Mouse (Mus musculus) spleen, postnatal 14 days (tissue): ENCODE results near the gene Cxcl16.
A peak's percentile ranks its signal among the peaks of the same experiment; 100 is the strongest.
"Not testable (repeated sequence)": the region's sequence is repeated elsewhere in the genome, so short reads cannot be mapped to it uniquely, and the experiment has no call there.

Experiments
- DNase-seq, 2 experiments: peaks; one replicate each; pipeline ENCODE4 v3.0.0; 2021 to 2022; ENCODE audit warnings: low spot score in 2 of 2

Cxcl16 gene

DNA sequence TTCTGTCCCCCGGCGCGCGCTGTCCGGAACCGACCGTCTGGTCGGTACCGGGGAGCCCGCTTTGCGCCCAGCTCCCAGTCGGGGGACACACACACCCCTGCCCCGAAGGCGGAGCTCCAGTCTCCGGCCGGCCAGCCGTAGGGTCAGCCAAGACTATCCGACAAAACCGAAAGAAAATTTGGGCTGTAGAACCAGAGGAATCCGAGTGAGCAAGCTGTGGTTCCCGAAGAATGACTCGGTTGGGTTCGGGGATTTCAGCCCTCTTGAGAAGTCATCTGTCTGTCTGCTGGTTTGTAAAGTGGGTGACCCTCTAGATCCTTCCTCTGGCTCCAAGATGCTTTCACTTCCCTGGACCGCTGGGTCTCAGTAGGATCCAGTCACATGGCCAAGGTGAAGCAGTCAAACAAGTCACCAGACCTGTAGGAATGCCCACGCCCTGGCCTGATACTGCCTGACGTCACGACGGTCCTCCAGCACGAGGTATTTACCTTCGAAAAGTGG is at the start of gene Cxcl16:
Gene Cxcl16, minus strand, starts transcription at position 384 of the 501 bp plus-strand sequence.
- no peak for DNase-seq

- no peak for DNase-seq
These were observed 47.3 kb upstream of the Cxcl16 start for GRCm38 (mm10) chr11:70506962-70507515.

DNA sequence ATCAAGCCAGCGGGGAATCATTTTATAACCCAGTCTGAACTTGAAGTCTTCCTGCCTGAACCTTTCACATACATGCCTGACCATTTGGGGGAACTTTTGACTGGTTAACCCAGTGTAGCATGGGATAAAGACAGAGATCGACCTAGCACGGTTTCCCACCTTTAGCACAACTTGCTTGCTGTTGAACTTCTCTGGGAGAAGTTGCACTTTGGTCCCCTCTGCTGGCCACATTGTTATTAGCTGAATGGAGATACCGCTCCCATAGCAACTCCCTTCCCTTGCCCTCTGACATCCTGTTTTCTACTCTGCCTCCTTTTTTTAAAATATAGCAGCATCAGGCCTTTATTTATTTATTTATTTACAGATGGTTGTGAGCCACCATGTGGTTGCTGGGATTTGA is 46.6 kb upstream of the Cxcl16 start:
- DNase-seq, result peak; percentile 47 to 67

GRCm38 (mm10) chr11:70504970-70505369 is 45.2 kb upstream of the Cxcl16 start, which contains the start of gene Tm4sf5:
Gene Tm4sf5 (plus strand): TSS chr11:70505244.
- DNase-seq, result no peak

DNA sequence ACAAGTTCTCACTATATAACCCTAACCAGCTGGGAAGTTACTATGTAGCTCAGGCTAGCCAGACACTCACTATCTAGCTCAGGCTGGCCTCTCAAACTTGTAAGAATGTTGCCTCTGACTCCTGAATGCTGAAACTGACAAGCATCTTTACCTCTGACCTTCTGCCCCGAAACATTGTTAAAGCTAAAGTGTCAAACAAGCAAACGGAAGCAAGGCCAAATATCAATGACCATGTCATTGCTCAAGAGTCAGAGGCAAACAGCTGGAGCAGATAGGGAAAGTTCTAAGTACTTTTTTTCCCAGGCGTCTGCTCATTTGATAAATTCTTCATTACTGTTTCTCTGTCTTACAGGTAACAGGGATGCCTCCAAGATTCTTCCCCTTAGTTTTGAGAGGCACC is 42.2 kb upstream of the Cxcl16 start:
- no peak for DNase-seq

DNA sequence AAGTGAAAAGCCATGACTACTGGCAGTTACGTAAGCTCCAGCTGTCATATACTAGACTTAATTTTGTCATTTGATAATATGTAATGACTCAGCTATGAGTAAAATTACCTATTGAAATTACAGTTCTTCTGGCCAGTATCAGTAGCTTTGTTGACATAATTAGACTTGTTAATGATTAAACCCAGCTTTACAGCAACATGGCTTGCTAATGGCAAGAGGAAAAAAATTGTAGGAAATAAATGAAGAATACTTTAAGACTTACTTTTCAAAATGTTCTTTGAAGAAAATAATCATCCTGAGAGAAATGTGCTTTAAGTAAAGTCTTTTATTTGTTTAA is 40.7 kb upstream of the Cxcl16 start:
- DNase-seq, result no peak

GRCm38 (mm10) chr11:70499566-70500475 is 40.0 kb upstream of the Cxcl16 start:
- DNase-seq, result no peak

DNA sequence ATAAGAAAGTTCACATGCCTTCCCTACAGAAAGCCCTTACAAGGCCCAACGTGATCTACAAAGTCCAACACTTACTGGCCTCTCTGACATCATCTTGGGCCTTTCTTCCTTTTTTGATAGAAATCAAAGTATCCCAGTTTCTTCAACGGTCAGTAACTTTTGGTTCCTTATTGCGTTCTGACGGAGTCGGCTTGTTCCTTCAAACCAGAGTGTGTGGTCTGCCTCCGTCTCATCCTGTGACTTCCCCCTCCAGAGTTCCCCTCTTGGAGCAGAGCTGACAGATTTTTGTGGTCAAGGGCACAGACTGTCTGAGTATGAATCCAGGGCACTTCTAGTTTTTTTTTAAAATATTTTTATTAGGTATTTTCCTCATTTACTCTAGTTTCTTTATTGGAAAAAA is 29.9 kb upstream of the Cxcl16 start:
- DNase-seq, result no peak

DNA sequence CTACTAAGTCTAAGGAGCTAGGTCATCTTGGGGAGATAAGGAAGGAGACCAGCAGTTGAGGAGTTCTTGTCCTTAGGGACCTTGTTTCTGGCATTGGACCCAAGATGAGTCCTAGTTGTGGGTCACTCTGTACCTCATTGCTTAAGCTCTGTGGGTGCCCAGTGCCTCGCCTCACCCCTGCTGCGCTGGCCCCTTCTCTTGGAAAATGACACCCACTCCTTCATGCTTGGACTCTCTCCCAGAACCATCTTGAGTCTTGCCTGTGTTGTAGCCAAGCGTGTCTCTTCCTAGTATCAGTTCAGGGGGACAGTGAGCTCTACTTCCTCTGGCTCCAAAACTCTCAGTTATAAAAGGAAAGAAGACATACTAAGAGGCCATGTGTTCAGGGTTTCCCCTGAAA is 29.4 kb upstream of the Cxcl16 start:
- DNase-seq, result no peak

GRCm38 (mm10) chr11:70487816-70488215 is 28.0 kb upstream of the Cxcl16 start:
- DNase-seq, result no peak

DNA sequence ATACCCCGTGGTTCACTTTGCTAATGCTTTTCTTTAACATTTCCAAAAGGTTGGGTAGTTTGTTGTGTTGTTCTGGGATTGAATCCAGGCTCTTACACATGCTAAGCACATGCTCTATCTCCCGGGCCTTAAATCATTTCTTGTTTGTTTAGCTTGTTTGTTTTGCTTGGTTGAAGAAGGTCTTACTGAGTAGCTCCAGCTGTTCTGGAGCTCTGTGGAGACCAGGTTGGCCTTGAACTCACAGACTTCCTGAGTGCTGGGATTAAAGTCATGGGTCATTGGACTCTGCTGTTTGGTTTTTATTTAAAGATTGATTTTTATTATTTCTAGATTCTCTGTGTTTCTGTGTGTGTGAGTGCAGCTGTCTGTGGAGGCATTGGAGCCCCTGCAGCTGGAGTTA is 25.7 kb upstream of the Cxcl16 start:
- DNase-seq, result no peak

DNA sequence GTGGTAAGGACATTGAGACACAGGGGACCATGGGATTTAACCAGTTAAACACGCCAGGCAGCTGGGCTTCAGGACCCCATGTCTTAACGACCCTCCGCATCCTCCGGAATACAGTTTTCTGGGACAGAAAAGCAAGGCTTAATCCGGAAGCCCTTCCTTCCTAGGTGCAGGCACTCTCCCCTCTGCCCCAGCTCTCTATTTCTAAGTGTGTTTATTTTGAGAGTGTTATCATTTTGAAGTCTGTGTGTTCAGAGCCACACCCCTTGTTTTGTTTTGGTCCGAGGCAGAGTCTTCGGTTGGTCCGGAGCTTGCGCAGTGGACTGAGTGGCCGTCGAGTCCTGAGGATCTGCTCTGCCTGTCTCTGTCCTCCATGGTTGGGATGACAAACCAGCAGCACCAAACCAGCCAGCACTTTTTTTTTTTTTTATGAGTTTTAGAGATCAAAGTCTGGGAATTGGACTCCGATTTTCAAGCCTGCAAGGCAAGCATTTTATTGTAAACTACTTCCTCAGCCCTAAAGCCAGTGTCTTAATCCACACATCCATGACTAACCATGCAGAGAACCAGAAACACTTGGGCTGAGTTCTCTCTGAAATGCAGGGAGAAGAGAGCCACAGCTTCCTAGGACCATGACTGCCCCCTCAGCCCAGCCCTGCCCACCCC is 15.2 kb upstream of the Cxcl16 start:
- DNase-seq, result no peak

GRCm38 (mm10) chr11:70473291-70473690 is 13.5 kb upstream of the Cxcl16 start:
- DNase-seq, result not testable (repeated sequence)

DNA sequence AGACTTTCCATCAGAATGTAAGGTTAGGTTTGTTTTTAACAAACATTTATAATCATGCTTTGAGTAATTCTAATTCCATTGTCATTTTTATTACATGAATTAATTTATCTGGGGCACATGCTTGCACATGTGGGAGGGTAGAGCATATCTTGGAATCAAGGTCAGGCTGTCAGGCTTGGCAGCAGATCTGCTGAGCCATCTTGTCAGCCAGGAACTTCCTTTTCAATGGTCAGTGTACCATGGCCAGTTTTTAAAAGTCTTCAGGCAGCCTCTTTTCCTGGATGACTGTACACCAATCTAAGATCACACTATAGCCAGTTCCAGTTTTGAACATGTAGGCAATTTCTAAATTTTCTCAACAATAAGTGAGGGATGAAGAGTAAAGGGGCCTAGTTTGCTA is 12.9 kb upstream of the Cxcl16 start:
- no peak for DNase-seq

DNA sequence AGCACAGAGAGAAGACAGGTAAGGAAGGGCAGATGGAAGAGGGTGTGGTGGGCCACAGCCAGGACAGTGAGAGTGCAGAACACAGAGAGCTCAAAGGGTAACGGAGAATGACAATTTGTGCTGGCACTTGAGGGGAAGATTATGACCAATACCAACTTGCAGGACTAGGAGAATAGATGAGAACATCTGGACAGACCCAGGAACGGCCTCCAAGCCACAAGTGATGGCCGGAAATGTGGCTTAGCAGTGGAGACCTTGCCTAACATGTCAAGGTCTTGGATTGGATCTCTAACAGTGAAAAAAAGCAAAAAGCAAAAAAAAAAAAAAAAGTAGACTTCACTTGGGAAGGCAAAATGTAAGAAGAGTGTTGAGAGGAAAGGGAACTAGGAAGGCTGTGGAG is 10.0 kb upstream of the Cxcl16 start:
- no peak for DNase-seq

DNA sequence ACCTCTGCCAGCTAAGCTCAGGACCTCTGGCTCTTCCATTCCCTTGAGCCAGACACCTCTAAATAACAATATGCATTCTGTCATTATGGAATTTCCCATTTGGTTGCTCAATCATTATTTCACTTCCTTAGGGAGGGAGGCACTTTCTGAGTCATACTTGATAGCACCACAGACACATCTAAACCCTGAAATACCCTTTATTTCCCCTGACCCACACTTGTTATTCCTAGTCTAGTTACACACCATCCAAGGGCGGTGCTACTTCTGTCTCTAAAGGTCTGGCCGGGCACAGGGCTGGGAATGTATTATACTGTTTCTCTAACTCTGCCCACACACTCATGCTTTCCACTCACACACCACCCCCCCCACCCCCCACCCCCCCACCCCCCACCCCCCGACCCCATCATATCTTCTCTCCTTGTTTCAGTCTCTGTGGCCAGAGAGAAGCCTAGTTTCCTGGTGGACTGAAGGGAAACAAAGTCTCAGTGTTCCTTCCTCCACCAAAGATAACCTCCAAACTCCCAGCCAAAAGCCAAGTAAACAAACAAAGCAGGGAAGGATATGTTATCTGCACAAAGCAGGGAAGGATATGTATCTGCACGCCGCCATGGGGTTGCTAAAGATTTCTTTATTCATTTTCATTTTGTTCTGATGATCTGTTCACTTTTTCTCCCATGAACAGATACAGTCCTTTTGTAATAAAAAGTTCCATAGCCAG is 8.3 kb upstream of the Cxcl16 start:
- DNase-seq, result no peak

DNA sequence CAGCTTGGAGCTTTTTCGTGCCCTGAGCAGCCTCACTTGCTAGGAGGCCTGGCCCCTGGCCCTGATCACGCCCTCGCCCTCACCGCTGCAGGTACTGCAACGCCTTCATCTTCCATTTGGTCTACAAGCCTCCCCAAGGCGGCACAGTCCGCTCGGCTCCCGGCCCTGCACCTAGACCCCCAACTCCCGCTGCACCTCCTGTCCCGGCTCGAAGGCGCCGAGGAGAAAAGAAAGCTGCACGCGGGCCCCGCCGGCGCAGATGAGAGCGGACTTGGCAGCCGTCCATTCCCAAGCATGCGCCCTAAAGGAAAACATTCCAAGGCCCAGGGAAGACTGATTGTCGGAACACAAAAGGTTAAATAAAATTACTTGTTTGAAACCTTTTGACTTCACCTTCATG is 6.0 kb upstream of the Cxcl16 start:
- DNase-seq, result no peak

GRCm38 (mm10) chr11:70465211-70465610 is 5.4 kb upstream of the Cxcl16 start:
- DNase-seq, result no peak

DNA sequence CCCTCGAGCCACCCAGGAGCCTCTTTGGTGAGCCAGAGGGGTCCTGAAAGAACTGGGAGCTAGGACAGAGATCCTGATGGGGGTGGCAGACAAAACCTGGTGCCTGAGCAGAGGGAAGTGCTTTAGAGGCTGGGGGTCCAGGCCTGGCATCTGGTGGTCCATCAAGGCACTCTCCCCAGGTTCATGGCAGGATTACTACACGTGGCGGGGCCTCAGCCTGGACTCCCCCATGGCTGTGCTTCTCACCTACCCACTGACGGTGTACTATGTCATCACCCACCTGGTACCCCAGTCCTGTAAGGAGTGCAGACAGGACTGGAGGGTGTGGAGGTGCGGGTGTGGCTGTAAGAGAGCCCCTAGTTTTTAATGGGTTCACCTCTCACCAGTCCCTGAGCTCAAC is 4.2 kb upstream of the Cxcl16 start:
- no peak for DNase-seq

- DNase-seq, result no peak
These were observed 840 bp downstream of the Cxcl16 start, which contains the start of gene Zmynd15 for GRCm38 (mm10) chr11:70458688-70459600. Gene Zmynd15 (plus strand): TSS chr11:70459433.
